Mouse (Mus musculus) megakaryocyte, embryonic 14.5 days (primary cell): Measurements from ENCODE around the gene Chmp3. TPM values are rescaled to one million over a fixed set of nuclear protein-coding genes. Genes with fewer than 3 reads are reported as not detected.

ENCODE experiments used
- H3K27me3 ChIP-seq: replicated peaks from 2 replicates; pipeline ENCODE3; 2012; ENCODE audit warnings: inconsistent platforms
- H3K36me3 ChIP-seq: replicated peaks from 2 replicates; pipeline ENCODE3; 2012; ENCODE audit warnings: low read length, inconsistent platforms, mixed read lengths
- H3K4me1 ChIP-seq: 2 replicates; pipeline ENCODE4 v1.6.1; 2012; ENCODE audit warnings: inconsistent platforms
- H3K4me3 ChIP-seq: replicated peaks from 2 replicates; pipeline ENCODE3; 2012; ENCODE audit warnings: moderate library complexity, mild to moderate bottlenecking, inconsistent platforms
- H3K9me3 ChIP-seq: 2 replicates; pipeline ENCODE4 v1.6.1; 2012; ENCODE audit warnings: inconsistent platforms
- FLI1 ChIP-seq: IDR thresholded peaks from 2 replicates; pipeline ENCODE4 v1.6.1; 2012; ENCODE audit warnings: low read length, inconsistent platforms, mixed read lengths
- GATA1 ChIP-seq: IDR thresholded peaks from 3 replicates; pipeline ENCODE4 v1.6.1; 2012; ENCODE audit warnings: mixed read lengths, low read length, inconsistent platforms, borderline replicate concordance
- polyA plus RNA-seq: library from polyadenylated mRNA; stranded (reverse); fragments of >175 nt; gene quantifications from 2 replicates; pipeline ENCODE4 v1.2.3, GENCODE M21; 2012; ENCODE audit warnings: low replicate concordance; ENCODE audit not compliant: insufficient read depth

The Chmp3 gene
- polyA plus RNA-seq, 1 experiment, result 33.8 TPM

DNA sequence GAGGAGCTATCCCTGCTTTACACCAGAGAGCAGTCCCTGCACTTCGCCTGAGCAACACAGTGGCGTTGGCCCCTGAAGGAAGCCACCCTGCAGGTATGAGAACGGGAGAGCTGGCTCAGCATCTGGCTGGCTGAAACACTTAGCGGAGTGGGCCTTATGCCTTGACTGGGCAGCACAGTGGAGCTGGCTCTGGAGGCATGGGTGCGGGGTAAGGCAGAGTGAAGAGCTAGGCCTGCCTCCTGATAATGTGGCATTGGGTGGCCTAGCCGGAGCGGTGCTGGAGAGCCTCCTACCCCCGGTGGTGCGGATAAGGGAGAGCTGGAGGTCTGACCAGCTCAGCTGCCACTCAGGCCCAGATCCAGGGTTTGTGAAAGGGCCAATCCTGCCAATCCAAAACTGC lies 15.8 kb upstream of the Chmp3 start:
- Histone ChIP-seq H3K9me3 (no peaks in the 10 kb centered on the region), H3K36me3 (no peaks in the 10 kb centered on the region), H3K27me3 (peaks cover 13% of the 10 kb centered on the region), H3K4me1 (peaks cover 15% of the 10 kb centered on the region; the same call in 1 of the 2 replicates), H3K4me3 (peak overlapping the region; percentile 26)
- no peak for TF ChIP-seq GATA1
- no peak for TF ChIP-seq FLI1

DNA sequence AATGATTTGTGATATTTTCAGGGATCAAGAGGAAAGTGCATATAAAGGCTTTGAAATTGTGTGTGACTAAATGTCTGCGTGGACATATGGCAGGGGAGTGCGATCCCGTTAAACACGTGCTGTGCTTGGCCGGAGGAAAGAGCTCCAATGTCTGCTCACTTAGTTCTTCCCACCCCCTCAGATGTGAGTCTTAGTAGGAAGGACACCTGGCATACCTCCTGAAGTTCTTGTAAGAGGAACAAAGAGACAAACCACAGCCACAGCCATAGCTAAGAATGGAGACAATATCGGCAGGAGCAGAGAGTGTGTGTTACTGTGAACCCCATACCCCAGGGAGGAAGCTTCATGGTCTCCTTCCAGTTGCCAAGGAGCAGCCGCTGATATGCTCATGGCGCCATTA lies 13.4 kb upstream of the Chmp3 start:
- Histone ChIP-seq H3K9me3 (no peaks in the 10 kb centered on the region), H3K36me3 (no peaks in the 10 kb centered on the region), H3K27me3 (peaks cover 13% of the 10 kb centered on the region), H3K4me1 (peaks cover 9% of the 10 kb centered on the region; the same call in 1 of the 2 replicates), H3K4me3 (no peak overlapping the region)
- TF ChIP-seq GATA1 (no peak), FLI1 (no peak)

DNA sequence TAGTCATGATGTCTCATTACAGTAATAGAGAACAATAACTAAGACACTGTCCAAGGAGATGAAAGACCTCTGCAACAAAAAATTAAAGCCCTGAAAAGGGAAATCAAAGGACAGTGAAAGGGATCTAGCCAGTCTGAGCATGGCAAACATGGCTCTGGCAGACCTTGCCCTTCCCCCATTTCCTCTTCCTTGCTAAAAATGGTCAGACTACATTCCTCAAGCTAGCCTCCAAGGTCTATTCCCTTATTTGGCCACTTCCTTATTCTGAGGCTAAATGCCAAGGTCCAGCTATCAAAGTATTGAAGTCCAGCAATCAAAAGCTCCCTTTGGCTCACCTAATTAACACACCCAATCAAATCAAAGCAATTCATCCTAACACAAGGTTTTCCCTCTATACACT lies 6.3 kb upstream of the Chmp3 start:
- TF ChIP-seq FLI1 (no peak), GATA1 (no peak)
- Histone ChIP-seq H3K4me3 (no peak overlapping the region), H3K9me3 (no peaks in the 10 kb centered on the region), H3K4me1 (peaks cover 14% of the 10 kb centered on the region), H3K27me3 (peaks cover 2% of the 10 kb centered on the region), H3K36me3 (peaks cover 3% of the 10 kb centered on the region)

DNA sequence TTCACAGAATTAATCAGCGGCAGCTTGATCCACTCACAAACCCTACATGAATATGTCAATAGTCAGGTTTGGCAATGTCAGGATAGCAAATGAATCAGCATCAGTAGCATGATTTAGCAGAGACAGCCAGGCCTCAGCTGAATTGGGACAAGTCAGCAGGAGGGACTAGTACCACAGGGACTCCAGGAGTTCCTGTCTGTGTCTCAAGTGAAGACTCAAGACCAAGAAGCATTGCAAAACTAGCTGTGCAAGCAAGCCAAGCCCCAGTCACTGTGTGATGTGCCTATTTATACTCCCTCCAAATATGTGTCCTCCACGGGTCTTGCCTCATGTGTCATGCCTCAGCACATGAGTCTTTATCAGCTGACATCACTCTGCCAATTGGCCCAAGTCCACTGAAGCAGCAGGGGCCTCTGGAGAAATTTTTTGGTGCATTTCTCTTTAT lies 11.9 kb downstream of the Chmp3 start:
- TF ChIP-seq GATA1 (no peak), FLI1 (no peak)
- Histone ChIP-seq H3K36me3 (peaks cover 45% of the 10 kb centered on the region), H3K4me1 (peaks cover 24% of the 10 kb centered on the region), H3K4me3 (peak overlapping the region; percentile 5), H3K27me3 (no peaks in the 10 kb centered on the region), H3K9me3 (no peaks in the 10 kb centered on the region)

DNA sequence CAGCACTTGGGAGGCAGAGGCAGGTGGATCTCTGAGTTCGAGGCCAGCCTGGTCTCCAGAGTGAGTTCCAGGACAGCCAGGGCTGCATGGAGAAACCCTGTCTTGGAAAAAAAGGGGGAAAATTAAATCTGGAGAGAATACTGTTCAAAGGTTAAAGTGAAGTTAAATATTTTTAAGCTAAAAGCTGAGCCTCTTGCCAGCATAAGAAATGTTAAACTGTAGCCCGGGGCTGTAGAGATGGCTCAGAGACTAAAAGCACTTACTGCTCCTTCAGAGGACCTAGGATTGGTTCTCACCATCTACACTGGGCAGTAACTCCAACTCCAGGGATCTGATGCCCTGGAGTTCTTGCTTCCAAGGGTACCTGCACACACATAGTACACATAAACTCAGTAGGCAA lies 13.2 kb downstream of the Chmp3 start:
- Histone ChIP-seq H3K9me3 (no peaks in the 10 kb centered on the region), H3K4me3 (no peak overlapping the region), H3K4me1 (peaks cover 24% of the 10 kb centered on the region), H3K36me3 (peaks cover 58% of the 10 kb centered on the region), H3K27me3 (no peaks in the 10 kb centered on the region)
- TF ChIP-seq GATA1 (no peak), FLI1 (no peak)

DNA sequence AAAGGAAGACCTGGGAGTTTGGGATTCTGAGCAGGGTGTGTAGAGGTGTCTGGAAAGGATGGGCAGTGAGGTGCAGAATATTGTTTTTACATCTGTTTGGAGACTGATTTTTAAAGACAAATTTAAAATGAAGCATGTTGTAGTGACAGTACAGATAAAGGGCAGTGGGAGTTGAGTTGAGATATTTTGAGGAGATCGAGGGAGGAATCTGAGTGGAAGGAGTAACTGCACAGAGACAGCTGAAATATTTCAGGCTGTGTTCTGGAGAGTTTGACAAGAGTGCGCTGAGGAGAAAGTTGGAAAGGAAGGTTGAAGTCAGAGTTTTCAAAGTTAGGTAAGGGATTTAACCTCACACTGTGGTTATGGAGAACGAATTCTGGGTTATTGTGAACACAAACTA lies 25.0 kb downstream of the Chmp3 start:
- no peaks in the 10 kb centered on the region for H3K9me3 ChIP-seq

DNA sequence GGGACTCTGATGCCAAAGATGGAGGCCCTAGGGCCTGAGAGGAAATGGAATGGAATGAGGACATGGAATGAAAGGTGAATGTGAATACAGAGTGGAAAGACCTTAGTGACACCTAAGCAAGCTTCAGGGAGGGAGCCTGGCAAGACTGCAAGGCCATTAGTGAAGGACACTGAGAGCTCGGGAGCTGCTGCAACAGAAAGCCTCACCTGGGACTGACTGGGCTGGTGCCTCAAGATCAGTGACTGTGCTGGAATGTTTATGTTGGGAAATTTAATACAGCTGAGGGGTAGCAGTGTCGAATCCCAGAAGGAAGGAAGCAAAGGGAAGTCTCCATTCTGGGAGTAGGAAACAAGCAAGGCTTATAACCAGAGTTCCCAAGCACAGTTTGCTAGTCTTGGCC lies 25.4 kb downstream of the Chmp3 start:
- TF ChIP-seq FLI1 (no peak), GATA1 (no peak)
- Histone ChIP-seq H3K4me3 (no peak overlapping the region), H3K36me3 (peaks cover 80% of the 10 kb centered on the region), H3K9me3 (no peaks in the 10 kb centered on the region), H3K4me1 (peaks cover 34% of the 10 kb centered on the region), H3K27me3 (no peaks in the 10 kb centered on the region)

More for the DNA sequence above, 25.0 kb downstream of the Chmp3 start:
- Histone ChIP-seq H3K4me1 (peaks cover 34% of the 10 kb centered on the region), H3K36me3 (peaks cover 76% of the 10 kb centered on the region), H3K4me3 (no peak overlapping the region), H3K27me3 (no peaks in the 10 kb centered on the region)
- TF ChIP-seq FLI1 (no peak), GATA1 (no peak)

DNA sequence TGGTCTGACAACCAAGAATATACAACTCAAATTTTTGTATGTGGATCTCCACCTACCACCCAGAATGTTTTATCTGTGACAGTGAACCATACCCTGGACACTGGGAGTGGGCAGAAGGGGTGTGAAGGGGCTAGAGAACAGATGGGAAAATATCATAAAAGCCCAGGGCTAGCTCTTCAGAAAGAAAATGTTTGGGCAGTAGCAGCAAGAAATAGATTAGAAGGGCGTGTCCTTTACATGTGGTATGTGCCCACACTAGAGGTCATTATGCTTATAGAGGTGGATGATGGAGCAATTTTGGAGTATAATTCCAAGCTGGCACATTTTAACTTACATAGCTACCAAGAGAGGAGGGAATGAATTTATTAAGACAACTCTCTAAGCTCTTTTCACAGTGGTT lies 31.8 kb downstream of the Chmp3 start:
- Histone ChIP-seq H3K27me3 (no peaks in the 10 kb centered on the region), H3K4me3 (no peak overlapping the region), H3K9me3 (no peaks in the 10 kb centered on the region), H3K36me3 (peaks cover 88% of the 10 kb centered on the region), H3K4me1 (peaks cover 21% of the 10 kb centered on the region)
- TF ChIP-seq FLI1, result no peak
- TF ChIP-seq GATA1, result no peak

DNA sequence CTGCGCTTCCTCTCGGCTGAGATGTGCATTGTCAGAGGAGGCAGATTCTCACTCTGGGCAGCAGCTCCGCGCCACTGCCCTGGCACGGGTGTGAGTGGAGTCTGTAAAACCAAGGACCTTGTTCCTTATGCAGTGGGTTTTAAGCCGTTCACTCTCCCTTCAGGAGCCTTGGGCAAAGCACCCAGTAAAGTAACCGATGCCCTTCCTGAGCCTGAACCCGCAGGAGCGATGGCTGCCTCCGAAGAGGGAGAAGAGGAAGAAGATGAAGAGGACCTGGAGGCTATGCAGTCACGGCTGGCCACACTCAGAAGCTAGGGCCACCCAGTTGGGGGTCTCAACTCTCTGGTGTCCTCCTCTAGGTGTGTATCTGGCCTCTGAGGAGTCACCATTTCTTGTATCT lies 35.9 kb downstream of the Chmp3 start:
- no peaks in the 10 kb centered on the region for H3K4me1 ChIP-seq
- TF ChIP-seq FLI1, result no peak
- TF ChIP-seq GATA1, result no peak
- H3K27me3 ChIP-seq, result no peaks in the 10 kb centered on the region
- H3K9me3 ChIP-seq, result no peaks in the 10 kb centered on the region
- peaks cover 88% of the 10 kb centered on the region for H3K36me3 ChIP-seq
- no peak overlapping the region for H3K4me3 ChIP-seq

DNA sequence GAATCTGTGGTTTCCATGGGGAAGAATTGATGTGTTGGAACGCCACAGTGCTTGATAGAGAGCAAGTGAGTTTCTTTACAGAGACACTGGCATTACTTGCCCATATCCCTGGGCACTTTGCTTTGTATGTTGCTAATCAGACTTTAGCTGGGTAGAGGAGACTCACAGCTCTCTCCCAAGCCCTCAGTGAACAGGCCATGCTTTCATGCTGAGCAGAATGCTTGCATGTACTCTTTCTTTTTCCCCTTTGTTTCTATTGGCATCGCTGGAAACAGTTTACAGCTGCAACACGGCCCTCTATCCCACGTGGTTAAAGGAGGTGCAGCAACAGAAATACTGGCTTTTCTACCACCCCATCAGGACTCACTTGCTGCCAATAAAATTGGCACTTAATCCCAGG lies 39.6 kb downstream of the Chmp3 start:
- Histone ChIP-seq H3K9me3 (no peaks in the 10 kb centered on the region), H3K27me3 (no peaks in the 10 kb centered on the region), H3K4me1 (no peaks in the 10 kb centered on the region), H3K4me3 (no peak overlapping the region), H3K36me3 (peaks cover 92% of the 10 kb centered on the region)
- TF ChIP-seq GATA1 (no peak), FLI1 (no peak)

DNA sequence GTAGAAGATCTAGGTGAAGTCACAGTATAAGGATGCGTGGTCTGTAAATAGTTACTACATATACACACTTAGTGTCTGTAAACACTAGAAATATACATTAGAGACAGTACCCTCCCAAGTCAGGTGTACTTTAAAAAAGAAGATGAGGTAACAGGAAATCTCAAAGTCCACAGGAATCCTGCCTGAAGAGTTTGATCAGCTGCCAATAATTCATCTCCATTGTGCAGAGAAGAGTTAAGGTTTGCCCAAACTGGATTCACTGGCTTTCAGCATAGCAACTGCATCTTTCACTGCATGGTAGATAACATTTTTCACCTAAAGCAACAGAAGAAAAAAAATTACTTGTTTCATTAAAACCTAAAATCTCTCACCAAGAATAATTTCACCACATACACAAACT lies 45.8 kb downstream of the Chmp3 start:
- Histone ChIP-seq H3K27me3 (no peaks in the 10 kb centered on the region), H3K9me3 (no peaks in the 10 kb centered on the region), H3K36me3 (peaks cover 96% of the 10 kb centered on the region), H3K4me3 (no peak overlapping the region), H3K4me1 (no peaks in the 10 kb centered on the region)
- TF ChIP-seq GATA1 (no peak), FLI1 (no peak)
